Mouse (Mus musculus) thymus, postnatal 14 days (tissue): Measurements from ENCODE around the gene Nfic.

Experiments used
- DNase-seq: peaks from one replicate; pipeline ENCODE4 v3.0.0; 2021

The Nfic gene

GRCm38 (mm10) chr10:81378553-81379182 lies 76.8 kb downstream of the Nfic start:
- DNase-seq: peak; percentile 100

- DNase-seq: no peak
Measured at GRCm38 (mm10) chr10:81377793-81378552, 77.5 kb downstream of the Nfic start, which contains the start of gene Fzr1. Gene Fzr1 (minus strand): TSS chr10:81378516.

GRCm38 (mm10) chr10:81377362-81377664 lies 78.1 kb downstream of the Nfic start:
- DNase-seq: no peak

GRCm38 (mm10) chr10:81376561-81377361 lies 78.7 kb downstream of the Nfic start:
- DNase-seq: peak; percentile 60

GRCm38 (mm10) chr10:81375322-81375721 lies 80.1 kb downstream of the Nfic start:
- no peak for DNase-seq

GRCm38 (mm10) chr10:81367207-81367495 lies 88.3 kb downstream of the Nfic start:
- DNase-seq: no peak

- DNase-seq: no peak
Measured at GRCm38 (mm10) chr10:81366477-81367206, 88.8 kb downstream of the Nfic start.

- no peak for DNase-seq
Measured at GRCm38 (mm10) chr10:81365672-81366476, 89.6 kb downstream of the Nfic start, which contains the start of gene 4930404N11Rik. Gene 4930404N11Rik (minus strand): TSS chr10:81365816.

GRCm38 (mm10) chr10:81365073-81365472 lies 90.4 kb downstream of the Nfic start:
- no peak for DNase-seq

GRCm38 (mm10) chr10:81364666-81365065 lies 90.8 kb downstream of the Nfic start:
- DNase-seq: no peak

GRCm38 (mm10) chr10:81363436-81364346 lies 91.7 kb downstream of the Nfic start:
- DNase-seq: no peak

GRCm38 (mm10) chr10:81362336-81362949 lies 93.0 kb downstream of the Nfic start:
- DNase-seq: no peak

GRCm38 (mm10) chr10:81360721-81361120 lies 94.7 kb downstream of the Nfic start:
- no peak for DNase-seq

- no peak for DNase-seq
Measured at GRCm38 (mm10) chr10:81358841-81359240, 96.6 kb downstream of the Nfic start.

- DNase-seq: no peak
Measured at GRCm38 (mm10) chr10:81358209-81358608, 97.2 kb downstream of the Nfic start.

GRCm38 (mm10) chr10:81356991-81357844 lies 98.2 kb downstream of the Nfic start, which contains the start of gene Mfsd12:
Gene Mfsd12 (plus strand): TSS chr10:81357491.
- DNase-seq: peak; percentile 93

GRCm38 (mm10) chr10:81356352-81356990 lies 99.0 kb downstream of the Nfic start:
- no peak for DNase-seq

- no peak for DNase-seq
Measured at GRCm38 (mm10) chr10:81355533-81355932, 99.9 kb downstream of the Nfic start.
